Mouse (Mus musculus) gastrocnemius, postnatal 14 days (tissue): ENCODE data around the gene Lman1l. TPM values are rescaled to one million over a fixed set of nuclear protein-coding genes. Genes with fewer than 3 reads are reported as not detected.

ENCODE experiments used
- DNase-seq: peaks from one replicate; pipeline ENCODE4 v3.0.0; 2021; ENCODE audit warnings: mixed read lengths
- intact Hi-C: fragments of 180-260 bp; cut with DNase I; formaldehyde crosslinking; loops from one replicate; pipeline ENCODE4 v1.15.1; 2025; ENCODE audit warnings: low total_unique reads
- total RNA-seq, 2 experiments: library from RNA; stranded (reverse); gene quantifications; 2 replicates each; pipeline ENCODE4 v1.2.3; 2021

The Lman1l gene
- total RNA-seq, 2 experiments from 2014 or later, result not detected

GRCm38 (mm10) chr9:57560861-57561710 is 59.5 kb downstream of the Lman1l start, which contains the start of gene Scamp2:
Gene Scamp2, plus strand, starts transcription at chr9:57560943.
- DNase-seq, result peak; percentile 94
- intact Hi-C loops, result no loop called here

- DNase-seq, result no peak
- intact Hi-C loops, result no loop called here
Observed at GRCm38 (mm10) chr9:57560263-57560662, 60.3 kb downstream of the Lman1l start.

DNA sequence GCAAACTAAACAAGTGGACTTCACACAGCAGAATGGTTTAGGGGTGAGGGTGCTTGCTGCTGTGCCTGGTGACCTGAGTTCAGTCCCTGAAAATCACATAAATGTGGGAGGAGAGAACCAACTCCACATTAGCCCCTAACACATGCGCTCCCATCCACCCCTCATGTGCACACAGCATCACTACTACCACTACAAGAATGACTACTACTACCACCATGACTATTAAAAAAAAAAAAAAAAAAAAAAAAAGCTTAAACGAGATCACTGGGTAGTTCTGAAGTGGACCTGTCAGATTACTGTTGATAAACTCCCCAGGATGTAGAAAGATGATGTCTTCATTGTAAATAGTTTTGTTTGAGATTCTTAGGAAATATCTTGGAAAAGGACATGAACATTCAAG is 61.0 kb downstream of the Lman1l start:
- DNase-seq, result no peak
- intact Hi-C loops, result no loop called here

DNA sequence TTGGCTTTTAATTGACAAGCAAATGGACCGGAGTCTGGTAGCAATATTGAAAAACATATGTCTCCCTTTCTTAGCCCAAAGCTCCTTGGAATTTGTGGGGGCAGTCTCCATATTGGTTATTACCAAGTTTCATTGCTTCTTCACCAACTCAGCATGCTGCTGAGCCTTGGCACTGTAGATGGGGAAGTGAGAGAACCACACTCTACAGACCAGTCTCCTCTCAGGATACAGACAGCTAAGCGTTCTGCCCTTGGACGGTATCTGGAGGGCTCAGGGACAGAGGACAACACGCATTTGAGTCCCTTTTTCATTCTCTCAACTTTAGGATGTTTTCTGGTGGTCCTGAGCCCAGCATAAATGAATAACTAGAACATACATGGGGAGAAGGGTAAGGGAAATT is 61.9 kb downstream of the Lman1l start:
- DNase-seq, result no peak
- intact Hi-C loops, result no loop called here

- no peak for DNase-seq
- intact Hi-C loops, result no loop called here
Observed at GRCm38 (mm10) chr9:57557215-57557614, 63.4 kb downstream of the Lman1l start.

Other genes with a start within 250 kb of the Lman1l start
- gene Ppcdc, start 180.7 kb downstream of the Lman1l start, total RNA-seq, result 1 to 10 TPM; 7.3 to 7.6 TPM
- gene Scamp5, start 152.7 kb downstream of the Lman1l start, total RNA-seq, result 1 to 10 TPM; 3.6 to 6.4 TPM
- not detected for gene Rpp25, start 116.7 kb downstream of the Lman1l start, total RNA-seq
- gene Cox5a, start 99.5 kb downstream of the Lman1l start, total RNA-seq, result 1,000 to 10,000 TPM; 1,175 to 1,382 TPM
- gene Fam219b, start 83.2 kb downstream of the Lman1l start, total RNA-seq, result 1 to 10 TPM; 4.5 to 6.1 TPM
- 10 to 100 TPM; 69.8 to 87.0 TPM for gene Mpi, start 68.0 kb downstream of the Lman1l start, total RNA-seq
- 10 to 100 TPM; 44.2 to 45.0 TPM for gene Scamp2, start 59.8 kb downstream of the Lman1l start, total RNA-seq
- gene Ulk3, start 31.3 kb downstream of the Lman1l start, total RNA-seq, result 1 to 10 TPM; 3.4 to 4.3 TPM
- not detected for gene Cplx3, start 14.5 kb downstream of the Lman1l start, total RNA-seq
- 10 to 100 TPM; 14.5 to 19.3 TPM for gene Csk, start 32.9 kb upstream of the Lman1l start, total RNA-seq
- gene Cyp1a2, start 62.9 kb upstream of the Lman1l start, total RNA-seq, result not detected
- under 1 TPM; 0.16 to 0.37 TPM for gene Cyp1a1, start 67.2 kb upstream of the Lman1l start, total RNA-seq
- gene Edc3, start 87.8 kb upstream of the Lman1l start, total RNA-seq, result 1 to 10 TPM; 6.4 to 6.7 TPM
- gene Clk3, start 145.1 kb upstream of the Lman1l start, total RNA-seq, result 10 to 100 TPM; 36.2 to 36.5 TPM
- gene Arid3b, start 216.0 kb upstream of the Lman1l start, total RNA-seq, result 1 to 10 TPM; 1.2 to 2.0 TPM